Mouse (Mus musculus) liver, embryonic 13.5 days (tissue): Measurements from ENCODE around the gene Napa. TPM values are rescaled to one million over a fixed set of nuclear protein-coding genes. Genes with fewer than 3 reads are reported as not detected.

ENCODE experiments used
- ATAC-seq: fragments of 200-750 bp; cut with Nextera tagmentation; 2 replicates; pipeline ENCODE4 v1.8.0; 2017; ENCODE audit warnings: low read depth, mild to moderate bottlenecking, moderate number of reproducible peaks, moderate library complexity
- DNase-seq: peaks from one replicate; pipeline ENCODE4 v3.0.0; 2022
- H3K27ac ChIP-seq: fragments of 300-500 bp; sonication (generic); 2 replicates; pipeline ENCODE4 v1.5.1; 2015; ENCODE audit warnings: moderate library complexity, mild to moderate bottlenecking, inconsistent platforms
- H3K27me3 ChIP-seq: fragments of 300-500 bp; sonication (generic); 2 replicates; pipeline ENCODE4 v1.6.1; 2015; ENCODE audit warnings: mild to moderate bottlenecking, inconsistent platforms
- H3K36me3 ChIP-seq: fragments of 300-500 bp; sonication (generic); 2 replicates; pipeline ENCODE4 v1.6.1; 2015; ENCODE audit warnings: mild to moderate bottlenecking, inconsistent platforms
- H3K4me1 ChIP-seq: fragments of 300-500 bp; sonication (generic); replicated peaks from 2 replicates; pipeline ENCODE4 v1.6.1; 2015; ENCODE audit warnings: inconsistent platforms
- H3K4me2 ChIP-seq: fragments of 300-500 bp; sonication (generic); 2 replicates; pipeline ENCODE4 v1.6.1; 2015; ENCODE audit warnings: inconsistent platforms, mild to moderate bottlenecking, moderate library complexity
- H3K4me3 ChIP-seq: fragments of 300-500 bp; sonication (generic); replicated peaks from 2 replicates; pipeline ENCODE4 v1.5.1; 2015; ENCODE audit warnings: mild to moderate bottlenecking, inconsistent platforms
- H3K9ac ChIP-seq: fragments of 300-500 bp; sonication (generic); 2 replicates; pipeline ENCODE4 v1.6.1; 2015; ENCODE audit warnings: mild to moderate bottlenecking, inconsistent platforms
- H3K9me3 ChIP-seq: fragments of 300-500 bp; sonication (generic); replicated peaks from 2 replicates; pipeline ENCODE4 v1.6.1; 2016; ENCODE audit warnings: inconsistent platforms
- WGBS: fragments of 180-500 bp; shearing (Covaris S2); methylation state at CpG from one replicate; pipeline ENCODE4 v1.1.7; 2015; ENCODE audit not compliant: insufficient replicate concordance; 5-methylcytosine and 5-hydroxymethylcytosine counted together
- polyA plus RNA-seq: library from polyadenylated mRNA; unstranded; fragments of >200 nt; fragmentation: Nextera tagmentation; extraction: Ambion mirVana; gene quantifications from 2 replicates; pipeline ENCODE4 v1.2.1, GENCODE M21; 2015

Napa gene
- polyA plus RNA-seq, 1 experiment from 2014 or later, result 159 TPM

DNA sequence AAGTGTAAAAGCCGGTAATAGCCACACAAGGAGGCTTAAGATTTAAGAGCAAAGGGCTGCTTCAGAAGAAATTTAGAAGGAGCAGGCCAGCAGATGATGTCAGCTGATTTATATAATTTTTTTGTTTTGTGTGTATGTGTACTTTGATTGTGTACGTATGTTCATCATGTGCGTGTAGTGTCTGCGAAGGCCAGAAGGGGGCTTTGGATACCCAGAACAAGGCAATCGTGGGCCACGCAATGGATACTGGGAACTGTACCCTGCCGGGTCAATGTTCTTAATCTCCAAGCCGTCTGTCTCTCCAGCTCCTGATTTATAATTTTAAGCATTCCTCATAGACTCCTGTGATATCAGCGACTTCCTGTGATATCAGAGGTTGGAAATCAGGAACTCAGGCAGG, 63.0 kb downstream of the Napa start:
- Histone ChIP-seq H3K4me2 (no peak overlapping the region), H3K27me3 (peaks cover 33% of the 10 kb centered on the region), H3K27ac (no peak overlapping the region), H3K9me3 (no peaks in the 10 kb centered on the region), H3K4me3 (no peak overlapping the region), H3K36me3 (no peaks in the 10 kb centered on the region), H3K9ac (no peak overlapping the region), H3K4me1 (no peaks in the 10 kb centered on the region)
- ATAC-seq, result no peak
- WGBS, result 78% methylated on average over 9 of the region's 9 CpGs
- DNase-seq, result no peak

GRCm38 (mm10) chr7:16162036-16162435, 63.8 kb downstream of the Napa start:
- peaks cover 30% of the 10 kb centered on the region for H3K27me3 ChIP-seq
- no peak overlapping the region for H3K27ac ChIP-seq
- 58% methylated on average over 7 of the region's 7 CpGs for WGBS

More at GRCm38 (mm10) chr7:16162036-16162435, 63.8 kb downstream of the Napa start:
- no peak overlapping the region for H3K9ac ChIP-seq
- H3K4me3 ChIP-seq, result no peak overlapping the region
- ATAC-seq (no peak), DNase-seq (no peak)
- H3K4me1 ChIP-seq, result no peaks in the 10 kb centered on the region
- H3K4me2 ChIP-seq, result no peak overlapping the region
- no peaks in the 10 kb centered on the region for H3K36me3 ChIP-seq
- no peaks in the 10 kb centered on the region for H3K9me3 ChIP-seq

Other genes starting within 250 kb of the Napa start
- gene Crx, start 218.5 kb upstream of the Napa start, polyA plus RNA-seq, result not detected in 2 replicates
- not detected in 2 replicates for gene Crxos, start 215.8 kb upstream of the Napa start, polyA plus RNA-seq
- gene Selenow, start 176.1 kb upstream of the Napa start, polyA plus RNA-seq, result 368 and 374 TPM in 2 replicates
- 122 and 132 TPM in 2 replicates for gene Nop53, start 152.4 kb upstream of the Napa start, polyA plus RNA-seq
- gene Ehd2, start 130.9 kb upstream of the Napa start, polyA plus RNA-seq, result 3.9 and 4.6 TPM in 2 replicates
- gene Bicra, start 50.5 kb upstream of the Napa start, polyA plus RNA-seq, result 1.4 TPM in 2 replicates
- 0.02 TPM in 1 of 2 replicates, not detected in the other for gene Zfp541, start 36.6 kb upstream of the Napa start, polyA plus RNA-seq
- gene Kptn, start 21.4 kb downstream of the Napa start, polyA plus RNA-seq, result 11.1 and 11.5 TPM in 2 replicates
- gene Slc8a2, start 31.4 kb downstream of the Napa start, polyA plus RNA-seq, result not detected in 2 replicates
- gene Meis3, start 76.6 kb downstream of the Napa start, polyA plus RNA-seq, result 2.1 and 2.3 TPM in 2 replicates
- gene Dhx34, start 123.6 kb downstream of the Napa start, polyA plus RNA-seq, result 6.0 and 6.4 TPM in 2 replicates
- 0.72 and 0.77 TPM in 2 replicates for gene C5ar2, start 145.7 kb downstream of the Napa start, polyA plus RNA-seq
- gene C5ar1, start 161.1 kb downstream of the Napa start, polyA plus RNA-seq, result 1.4 TPM in 2 replicates
- 3.9 and 4.4 TPM in 2 replicates for gene Inafm1, start 175.2 kb downstream of the Napa start, polyA plus RNA-seq
- gene Ccdc9, start 188.3 kb downstream of the Napa start, polyA plus RNA-seq, result 12.6 and 17.5 TPM in 2 replicates
- gene Bbc3, start 209.9 kb downstream of the Napa start, polyA plus RNA-seq, result 4.1 and 4.5 TPM in 2 replicates